In the genomic region with DNA sequence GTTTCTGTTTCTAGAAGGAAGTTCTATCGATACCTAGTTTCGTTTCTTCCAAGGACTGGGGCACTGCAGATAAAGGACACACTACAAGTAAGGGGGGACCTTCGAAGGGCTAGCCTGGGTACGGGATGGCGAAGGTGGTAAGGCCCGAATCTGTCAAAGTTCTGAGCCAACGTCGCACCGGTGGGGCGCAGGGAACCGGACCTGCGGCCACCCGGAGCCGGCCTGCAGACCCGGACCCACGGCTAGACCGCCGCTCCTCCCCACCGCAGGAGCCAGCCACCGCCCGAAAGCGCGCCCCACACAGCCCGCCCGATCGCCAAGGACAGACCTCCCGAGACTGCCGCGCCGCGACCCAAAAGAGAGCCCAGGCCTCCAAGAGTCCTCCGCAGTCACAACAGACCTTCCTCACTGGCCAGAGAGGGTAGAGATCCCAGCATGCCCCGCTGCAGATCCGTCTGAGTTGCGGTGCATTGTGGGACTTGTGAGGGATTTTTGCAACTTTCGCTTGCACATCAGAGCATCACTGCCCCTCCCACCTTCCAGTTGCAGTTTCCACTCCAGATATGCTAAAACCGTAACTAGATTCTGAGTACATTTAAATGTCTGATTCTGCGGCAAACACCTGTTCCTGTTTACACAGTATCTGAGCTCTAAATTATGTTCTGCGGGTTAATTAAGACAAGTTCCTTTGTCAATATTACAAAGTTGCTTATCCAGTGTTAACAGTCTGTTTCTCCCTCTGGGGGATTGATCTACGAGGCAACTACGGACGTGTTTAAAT, we compare ENCODE assay signal across 8 mouse cellular contexts. TPM values are rescaled to one million over a fixed set of nuclear protein-coding genes. Genes with fewer than 3 reads are reported as not detected.
DNase-seq lines count a peak whose midpoint lies in the region; ATAC-seq lines count a peak whose summit lies in the region.

Gene Zup1, minus strand, starts transcription at position 467 of the 781 bp plus-strand sequence.

- no peaks in the 10 kb centered on the region for H3K9me3 ChIP-seq in heart, embryonic 14.5 days (ENCODE audit: control insufficient read depth, low read length)
- no peaks in the 10 kb centered on the region for H3K9me3 ChIP-seq in liver, embryonic 13.5 days (replicated peaks)
- H3K9me3 ChIP-seq in stomach, embryonic 16.5 days (replicated peaks; ENCODE audit: control insufficient read depth, low read length) = no peaks in the 10 kb centered on the region

- peak within 1 kb of the TSS; percentile 72 to 89 for H3K27ac ChIP-seq in heart, embryonic 14.5 days (replicated peaks in 1 of 2; ENCODE audit: control insufficient read depth in 1 of 2, insufficient read depth in 1 of 2, low read depth in 2 of 2, low read length in 2 of 2)
- H3K27ac ChIP-seq in liver, embryonic 13.5 days = peak within 1 kb of the TSS; percentile 84
- peak within 1 kb of the TSS; percentile 91 for H3K27ac ChIP-seq in stomach, embryonic 16.5 days (ENCODE audit: low read length)

- peak within 1 kb of the TSS; percentile 95 for H3K9ac ChIP-seq in heart, embryonic 14.5 days (ENCODE audit: low read length)
- peak within 1 kb of the TSS; percentile 92 for H3K9ac ChIP-seq in liver, embryonic 13.5 days
- H3K9ac ChIP-seq in stomach, embryonic 16.5 days (ENCODE audit: low read length) = peak within 1 kb of the TSS; percentile 99

- no peaks in the 10 kb centered on the region for H3K27me3 ChIP-seq in heart, embryonic 14.5 days (ENCODE audit: control insufficient read depth, insufficient read depth, low read length)
- no peaks in the 10 kb centered on the region for H3K27me3 ChIP-seq in liver, embryonic 13.5 days
- no peaks in the 10 kb centered on the region for H3K27me3 ChIP-seq in stomach, embryonic 16.5 days (ENCODE audit: control insufficient read depth, insufficient read depth, low read length)

- peak; percentile 63 for DNase-seq in c-Kit-negative CD71-positive TER-119-positive erythroid progenitor cells, embryonic 14.5 days (ENCODE audit: low read depth, low spot score)
- DNase-seq in fibroblast of lung, adult 2 months (ENCODE audit: low read depth) = peak; percentile 77
- DNase-seq in kidney, postnatal 14 days = peak; percentile 91
- peak; percentile 80 for DNase-seq in liver, embryonic 13.5 days
- DNase-seq in neural tube, embryonic 10.5 days (ENCODE audit: extremely low spot score, low spot score) = peak; percentile 79

- peak within 1 kb of the TSS; percentile 72 for H3K4me2 ChIP-seq in heart, embryonic 14.5 days (ENCODE audit: low read length)
- peak within 1 kb of the TSS; percentile 74 for H3K4me2 ChIP-seq in liver, embryonic 13.5 days
- peak within 1 kb of the TSS; percentile 79 for H3K4me2 ChIP-seq in stomach, embryonic 16.5 days (ENCODE audit: low read depth, low read length)

- 3% methylated on average over 42 of the region's 42 CpGs for WGBS in heart, embryonic 14.5 days
- WGBS in liver, embryonic 13.5 days (ENCODE audit: insufficient replicate concordance) = 3% methylated on average over 42 of the region's 42 CpGs
- WGBS in stomach, embryonic 16.5 days = under 1% methylated on average over 42 of the region's 42 CpGs

- peaks cover 0 to 7% of the 10 kb centered on the region in 2 experiments; a peak in 2 of 4 replicates for H3K4me1 ChIP-seq in heart, embryonic 14.5 days (ENCODE audit: control insufficient read depth in 2 of 2, insufficient read depth in 2 of 2, low read length in 2 of 2)
- peaks cover 17% of the 10 kb centered on the region for H3K4me1 ChIP-seq in liver, embryonic 13.5 days (replicated peaks)
- peaks cover 9% of the 10 kb centered on the region; the same call in 1 of the 2 replicates for H3K4me1 ChIP-seq in stomach, embryonic 16.5 days (ENCODE audit: control insufficient read depth, insufficient read depth, low read length)

- peaks cover 22% of the 10 kb centered on the region for H3K36me3 ChIP-seq in heart, embryonic 14.5 days (ENCODE audit: control insufficient read depth, insufficient read depth, low read length)
- H3K36me3 ChIP-seq in liver, embryonic 13.5 days = peaks cover 17% of the 10 kb centered on the region; the same call in 1 of the 2 replicates
- H3K36me3 ChIP-seq in stomach, embryonic 16.5 days (ENCODE audit: control insufficient read depth, insufficient read depth, low read length) = peaks cover 6% of the 10 kb centered on the region; the same call in 1 of the 2 replicates

- peak; percentile 94 for ATAC-seq in CD4-positive, CD25-positive, alpha-beta regulatory T cell, adult 4 months
- peak; percentile 89 for ATAC-seq in heart, embryonic 14.5 days (ENCODE audit: insufficient number of reproducible peaks, insufficient read depth, low FRiP score, low read depth)
- ATAC-seq in liver, embryonic 13.5 days (ENCODE audit: low read depth) = peak; percentile 97
- peak; percentile 96 for ATAC-seq in stomach, embryonic 16.5 days (ENCODE audit: insufficient read depth, low FRiP score)

- peak within 1 kb of the TSS; percentile 76 to 100 for H3K4me3 ChIP-seq in heart, embryonic 14.5 days (ENCODE audit: control insufficient read depth in 1 of 2, insufficient read depth in 1 of 2, low read depth in 1 of 2, low read length in 2 of 2)
- H3K4me3 ChIP-seq in liver, embryonic 13.5 days (replicated peaks) = peak within 1 kb of the TSS; percentile 77
- H3K4me3 ChIP-seq in stomach, embryonic 16.5 days (replicated peaks; ENCODE audit: low read length) = peak within 1 kb of the TSS; percentile 90

RNA-seq across cellular contexts. Expression of gene Zup1, which starts in this region (rescaled TPM):
- polyA plus RNA-seq in CD4-positive, CD25-positive, alpha-beta regulatory T cell, adult 4 months (2017; shearing (Covaris generic)) = 10 to 100 TPM; 74.2 to 89.2 TPM
- polyA plus RNA-seq in heart, embryonic 14.5 days (2014; fragmentation: Nextera tagmentation; extraction: Ambion mirVana) = 12.2 and 13.6 TPM in 2 replicates
- 7.8 and 9.3 TPM in 2 replicates for polyA plus RNA-seq in liver, embryonic 13.5 days (2015; fragmentation: Nextera tagmentation; extraction: Ambion mirVana)
- 17.7 and 20.7 TPM in 2 replicates for polyA plus RNA-seq in stomach, embryonic 16.5 days (2015; fragmentation: Nextera tagmentation; extraction: Ambion mirVana)

Comparison
In these comparisons a context has a peak if more than half of its experiments do, and no peak if none do; other contexts are left out.
1. Peak in every context shown above with its lines: DNase-seq, ATAC-seq, H3K4me3 ChIP-seq and H3K27ac ChIP-seq.